Mouse (Mus musculus) kidney, adult 11 months (tissue): ENCODE results near the gene Ell.
"Not testable (repeated sequence)": the region's sequence is repeated elsewhere in the genome, so short reads cannot be mapped to it uniquely, and the experiment has no call there.

Source experiments
- DNase-seq: peaks from one replicate; pipeline ENCODE4 v3.0.0; 2022

The Ell gene

GRCm38 (mm10) chr8:70507027-70507393, 32.2 kb upstream of the Ell start:
- DNase-seq: no peak

DNA sequence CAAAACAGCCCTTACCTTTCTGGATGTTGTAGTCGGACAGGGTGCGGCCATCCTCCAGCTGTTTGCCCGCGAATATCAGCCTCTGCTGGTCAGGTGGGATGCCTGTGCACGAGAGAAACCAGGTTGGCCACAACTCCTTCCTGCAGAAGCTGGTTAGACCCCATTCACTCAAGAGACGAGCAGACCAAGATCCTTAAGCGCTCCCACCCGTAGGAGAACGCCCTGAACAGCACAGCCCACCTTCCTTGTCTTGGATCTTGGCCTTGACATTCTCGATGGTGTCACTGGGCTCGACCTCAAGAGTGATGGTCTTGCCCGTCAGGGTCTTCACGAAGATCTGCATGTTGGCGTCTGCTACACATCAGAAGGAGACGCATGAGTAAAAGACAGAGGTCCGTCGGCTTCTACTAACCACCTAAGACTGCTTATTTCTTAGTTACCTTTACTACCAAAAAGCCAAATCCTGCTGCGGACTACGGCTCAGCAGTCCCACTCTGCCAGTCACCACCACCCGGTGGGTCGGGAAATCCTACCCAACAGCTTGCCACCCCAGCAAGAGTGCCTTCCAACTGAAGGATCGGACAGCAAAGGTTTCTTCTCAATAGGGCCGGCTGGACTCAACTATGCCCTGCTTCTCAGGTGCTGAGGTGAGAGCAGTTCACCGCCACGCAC, 29.8 kb upstream of the Ell start:
- no peak for DNase-seq

DNA sequence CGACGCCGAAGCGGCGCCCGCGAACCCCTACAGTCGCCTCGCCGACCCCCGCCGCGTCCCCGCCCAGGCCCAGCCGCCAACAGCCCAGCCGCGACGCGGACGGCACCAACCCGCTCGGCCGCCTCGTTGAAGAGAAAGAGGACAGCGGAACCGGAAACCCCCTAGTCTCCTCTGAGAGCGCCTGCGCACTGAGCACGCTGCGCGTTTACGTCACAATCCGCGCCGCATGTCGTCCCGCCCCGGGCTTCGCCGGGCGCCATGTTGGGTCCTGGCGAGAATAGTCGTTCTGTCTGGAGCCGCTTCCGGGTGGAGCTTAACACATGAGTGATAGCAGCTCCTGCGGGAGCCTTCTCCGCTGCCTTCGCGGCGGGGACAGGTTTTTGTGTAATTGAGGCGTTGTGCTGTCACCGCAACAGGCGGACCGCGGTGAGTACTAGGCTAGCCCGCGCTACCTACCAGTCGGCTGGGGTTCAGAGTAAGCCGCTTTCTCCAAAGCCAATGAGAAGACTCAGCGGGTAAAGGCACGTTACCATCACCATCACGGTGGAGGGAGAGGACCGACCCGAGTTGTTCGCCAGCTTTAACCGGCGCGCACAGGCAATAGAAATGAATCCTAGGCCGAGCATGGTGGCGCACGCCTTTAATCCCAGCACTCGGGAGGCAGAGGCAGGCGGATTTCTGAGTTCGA, 28.9 kb upstream of the Ell start, which contains the start of gene Uba52:
Uba52 (minus strand) TSS at position 574 of the 688 bp plus-strand sequence.
- peak; percentile 97 for DNase-seq

- DNase-seq: not testable (repeated sequence)
Measured at GRCm38 (mm10) chr8:70511174-70511573, 28.1 kb upstream of the Ell start.

DNA sequence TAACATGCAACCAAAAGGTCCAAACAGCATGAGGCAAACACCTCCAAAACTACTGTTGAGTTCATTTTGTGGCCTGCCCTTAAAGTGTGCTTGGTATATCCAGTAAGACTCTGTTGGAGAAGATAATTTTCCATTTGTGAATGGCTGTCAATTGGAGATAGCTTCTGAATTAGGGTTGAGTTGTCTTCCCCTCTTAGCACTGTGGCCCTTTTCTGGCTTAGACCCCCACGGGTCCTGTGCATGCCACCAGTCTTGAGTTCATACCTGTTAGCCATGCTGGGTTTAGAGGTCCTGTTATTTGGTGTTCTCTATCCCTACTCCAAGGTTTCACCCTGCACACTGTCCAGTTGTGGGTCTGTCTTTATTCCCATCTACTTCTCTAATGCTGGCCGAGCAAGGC, 27.5 kb upstream of the Ell start:
- no peak for DNase-seq

GRCm38 (mm10) chr8:70512253-70512903, 26.9 kb upstream of the Ell start:
- no peak for DNase-seq

- no peak for DNase-seq
Measured at GRCm38 (mm10) chr8:70513441-70513840, 25.8 kb upstream of the Ell start.

DNA sequence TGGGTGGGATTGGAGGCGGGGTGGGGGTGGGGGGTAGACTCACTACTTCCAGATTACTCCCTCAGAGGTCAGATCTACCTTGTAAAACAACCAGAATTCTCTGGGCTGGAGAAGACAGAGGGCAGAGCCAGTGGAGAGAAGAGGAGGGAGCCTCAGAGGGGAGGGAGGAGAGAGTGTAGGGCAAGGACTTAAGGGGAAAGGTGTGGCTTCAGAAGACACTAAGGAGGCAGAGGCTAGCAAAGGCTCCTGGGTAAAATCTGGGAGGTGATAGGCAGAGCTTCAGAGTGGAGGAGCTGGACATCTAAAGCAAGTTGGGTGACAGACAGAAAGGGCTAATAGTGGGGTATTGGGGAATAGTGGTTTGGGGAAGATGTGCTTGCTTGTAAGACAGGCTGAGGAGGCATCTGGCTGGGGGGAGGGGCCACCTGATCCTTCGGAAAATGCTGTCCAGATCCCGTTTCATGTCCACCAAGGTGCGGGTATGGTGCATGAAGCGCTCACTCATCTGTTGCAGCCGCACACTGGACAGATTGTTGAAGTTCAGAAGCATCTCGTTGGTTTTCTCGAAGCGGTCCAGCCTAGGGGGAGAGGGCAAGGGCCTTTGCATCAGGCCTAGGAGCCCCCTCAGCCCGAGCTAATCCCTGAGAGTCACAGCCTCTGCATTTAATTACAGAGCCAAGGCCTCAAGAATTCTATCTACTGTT, 21.2 kb upstream of the Ell start:
- DNase-seq: no peak

DNA sequence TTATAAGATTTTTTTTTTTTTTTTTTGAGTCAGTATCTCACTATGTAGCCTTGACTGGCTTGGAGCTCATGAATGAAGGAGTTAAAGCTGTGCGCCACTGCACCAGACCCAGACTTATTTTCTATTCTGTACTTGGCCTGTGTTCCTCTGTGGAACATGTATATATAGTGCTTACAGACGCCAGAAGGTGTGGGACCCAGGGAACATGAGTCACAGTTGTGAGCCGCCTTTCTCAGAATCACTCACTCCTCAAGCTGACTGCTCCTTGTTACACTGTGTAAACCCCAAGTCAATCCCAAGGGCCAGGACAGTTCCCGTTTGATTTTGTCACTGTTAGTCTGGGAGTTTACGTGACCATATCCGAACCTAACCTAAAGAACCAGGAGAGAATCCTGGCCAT, 20.2 kb upstream of the Ell start:
- DNase-seq: no peak

DNA sequence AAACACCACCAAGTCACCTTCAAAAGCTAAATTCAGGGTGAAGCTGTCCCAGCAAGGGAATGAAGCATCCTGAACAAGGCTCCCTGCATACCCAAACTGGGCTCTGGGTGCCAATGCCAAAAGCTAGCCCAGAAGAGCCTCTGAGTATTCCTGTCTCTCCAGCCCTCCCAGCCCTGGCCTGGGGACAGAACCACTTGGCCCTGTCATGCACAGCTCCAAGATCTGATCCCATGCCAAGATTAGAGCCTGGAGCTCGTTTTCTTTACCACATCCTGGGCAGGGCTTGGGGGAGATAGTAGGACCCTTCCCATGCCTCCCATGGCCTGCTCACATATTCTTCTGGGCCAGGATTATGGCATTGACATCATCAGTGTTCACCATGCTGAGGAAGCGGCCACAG, 19.7 kb upstream of the Ell start:
- no peak for DNase-seq

GRCm38 (mm10) chr8:70522592-70523403, 16.5 kb upstream of the Ell start:
- peak; percentile 96 for DNase-seq

DNA sequence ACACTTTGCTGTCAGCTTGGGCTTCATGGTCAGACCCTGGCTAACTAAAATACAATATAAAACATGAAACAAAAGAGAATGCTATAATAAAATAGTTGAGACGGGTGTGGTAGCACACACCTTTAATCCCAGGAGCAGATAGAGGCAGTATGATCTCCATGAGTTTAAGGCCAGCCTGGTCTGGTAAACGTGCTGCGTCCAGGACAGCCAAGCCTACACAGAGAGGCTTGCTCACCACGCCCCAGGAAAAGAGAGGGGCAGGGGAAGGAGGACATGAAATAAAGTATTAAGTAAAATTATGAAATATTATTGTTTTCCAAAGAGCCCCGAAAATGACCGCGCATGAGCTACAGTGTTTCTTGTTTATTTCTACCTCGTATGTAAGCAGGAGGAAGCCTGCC, 12.1 kb upstream of the Ell start:
- DNase-seq: no peak

- DNase-seq: peak; percentile 97
Measured at GRCm38 (mm10) chr8:70527512-70528181, 11.6 kb upstream of the Ell start, which contains the start of the genes Fkbp8 and Kxd1. Gene Fkbp8, plus strand, starts transcription at chr8:70527724. Gene Kxd1, minus strand, starts transcription at chr8:70527956.

DNA sequence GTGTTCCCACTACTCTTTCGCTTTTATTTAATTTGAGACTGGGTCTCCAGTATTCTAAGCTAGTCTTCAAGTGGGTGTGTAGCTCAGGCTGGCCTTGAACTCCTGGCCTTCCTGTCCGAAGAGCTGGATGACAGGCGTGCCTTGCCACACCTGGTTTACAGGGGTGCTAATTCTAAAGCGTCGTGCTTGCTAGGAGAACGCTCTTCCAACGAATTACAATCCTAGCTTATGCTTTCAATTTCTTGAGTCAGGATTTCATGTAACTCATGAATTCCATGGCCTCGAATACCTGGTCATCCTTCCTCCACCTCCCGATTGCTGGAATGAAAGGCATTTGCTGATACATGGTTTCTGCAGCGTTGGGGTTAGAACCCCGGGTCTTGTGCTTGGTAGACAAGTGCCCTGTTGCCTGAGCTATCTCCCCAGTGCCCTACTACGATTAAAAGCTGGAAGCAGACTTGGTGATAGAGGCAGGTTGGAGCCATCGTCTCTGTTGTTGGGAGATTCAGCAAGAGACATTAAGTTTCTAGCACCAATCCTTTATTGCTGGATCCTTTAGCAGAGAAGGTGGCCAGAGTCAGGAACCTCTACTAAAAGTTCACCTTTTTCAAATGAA, 11.0 kb upstream of the Ell start:
- no peak for DNase-seq

DNA sequence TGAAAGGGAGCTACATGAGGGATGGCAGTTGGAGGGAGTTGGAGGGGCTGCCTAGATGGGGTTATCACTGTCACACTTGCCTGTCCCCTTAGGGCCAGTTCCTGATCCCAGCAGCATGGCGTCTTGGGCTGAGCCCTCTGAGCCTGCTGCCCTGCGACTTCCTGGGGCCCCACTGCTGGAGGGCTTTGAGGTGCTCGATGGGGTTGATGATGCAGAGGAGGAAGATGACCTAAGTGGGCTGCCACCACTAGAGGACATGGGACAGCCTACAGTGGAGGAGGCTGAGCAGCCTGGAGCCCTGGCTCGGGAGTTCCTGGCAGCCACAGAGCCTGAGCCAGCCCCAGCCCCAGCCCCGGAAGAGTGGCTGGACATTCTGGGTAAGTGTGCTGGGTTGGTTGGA, 10.0 kb upstream of the Ell start:
- DNase-seq: no peak

GRCm38 (mm10) chr8:70529741-70530161, 9.5 kb upstream of the Ell start:
- no peak for DNase-seq

DNA sequence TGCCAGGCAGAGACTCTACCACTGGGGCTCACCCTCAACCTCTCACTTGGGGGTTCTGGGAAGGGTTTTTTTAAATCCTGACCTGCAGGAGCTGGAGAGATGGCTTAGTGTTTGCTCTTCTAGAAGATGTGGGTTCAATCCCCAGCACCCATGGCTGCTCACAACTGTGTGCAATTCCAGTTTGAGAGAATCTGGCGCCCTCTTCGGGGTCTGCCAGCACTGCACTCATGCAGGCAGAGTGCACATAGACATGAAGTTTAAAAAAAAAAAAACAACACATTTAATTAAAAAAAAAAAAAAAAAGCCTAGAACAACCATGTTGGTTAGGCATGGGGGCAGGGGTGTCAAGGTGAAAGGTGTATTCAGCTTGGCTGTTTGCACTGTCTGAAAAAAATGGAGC, 8.9 kb upstream of the Ell start:
- DNase-seq: no peak

DNA sequence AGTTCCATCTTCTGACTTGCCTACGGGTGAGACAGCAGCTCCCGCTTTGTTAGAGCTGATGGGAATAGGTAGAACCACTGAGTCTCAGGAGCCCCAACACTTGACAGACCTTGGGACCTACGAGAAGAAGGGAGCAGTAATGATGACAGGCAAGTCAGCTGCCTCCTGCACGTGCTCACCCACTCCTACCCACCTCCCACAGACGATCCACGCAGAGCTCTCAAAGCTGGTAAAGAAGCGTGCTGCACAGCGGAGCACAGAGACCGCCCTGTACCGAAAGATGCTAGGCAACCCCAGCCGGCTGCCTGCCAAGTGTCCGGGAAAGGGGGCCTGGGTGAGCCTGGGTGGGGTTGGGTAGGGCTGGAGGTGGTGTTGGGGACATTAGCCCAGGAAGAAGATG, 5.0 kb upstream of the Ell start:
- no peak for DNase-seq

GRCm38 (mm10) chr8:70535221-70535620, 4.0 kb upstream of the Ell start:
- no peak for DNase-seq

DNA sequence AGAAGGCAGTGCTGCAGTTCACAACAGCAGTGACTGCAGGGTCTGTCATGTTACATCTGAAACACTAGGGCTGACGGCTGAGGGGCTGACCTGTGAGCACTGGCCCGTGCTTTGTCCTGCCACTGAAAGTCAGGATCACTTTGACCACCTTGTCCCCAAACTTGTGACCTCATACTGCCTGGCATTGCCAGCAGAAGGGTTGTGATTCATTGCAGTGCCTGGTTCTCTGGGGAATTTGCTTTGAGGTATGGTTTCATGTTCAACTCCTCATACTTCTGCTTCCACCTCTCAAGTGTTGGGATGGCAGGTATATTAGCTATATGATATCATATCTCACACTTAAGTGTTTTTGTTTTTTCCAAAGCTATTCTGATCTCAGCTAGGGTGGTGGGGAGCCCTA, 3.6 kb upstream of the Ell start:
- no peak for DNase-seq

DNA sequence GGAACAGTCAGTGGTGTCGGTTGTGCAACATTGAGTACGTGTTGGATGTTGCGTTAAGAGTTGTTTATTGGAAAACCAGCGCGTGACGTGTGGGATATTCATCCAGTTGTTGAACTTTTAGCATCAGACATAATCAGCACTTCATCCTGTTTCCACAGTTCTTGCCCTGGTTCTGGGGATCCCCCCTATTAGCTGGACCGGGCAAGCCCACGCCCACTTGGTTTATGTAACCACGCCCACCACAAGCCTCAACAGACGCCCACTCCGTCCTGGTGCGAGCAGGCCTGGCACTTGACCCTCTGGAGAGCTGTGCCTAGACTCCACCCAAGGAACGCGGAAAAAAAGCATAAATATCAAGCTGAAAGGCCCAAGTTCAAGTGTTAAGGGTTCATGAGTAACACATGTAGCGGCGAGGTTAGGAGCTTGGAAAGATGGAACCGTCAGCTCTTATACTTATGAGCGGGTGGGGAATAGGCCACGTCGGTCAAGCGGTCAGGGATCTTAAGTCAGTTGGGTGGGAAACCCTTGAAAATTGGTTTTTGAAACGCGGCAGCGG, 1.2 kb upstream of the Ell start:
- peak; percentile 79 for DNase-seq
